16 mouse cellular contexts compared by ENCODE assay signal in genomic region chr3:152201181-152201580, GRCm38 (mm10). TPM values are rescaled to one million over a fixed set of nuclear protein-coding genes. Genes with fewer than 3 reads are reported as not detected.
"Had no signal": no experiment of that assay in that cellular context is flagged by ENCODE, and none has a peak within 500 bp of the region (broad histone marks: within the 10 kb centered on the region; RNA-seq: fewer than 3 reads in every experiment).

No protein-coding gene starts in this region.

- H3K4me3 ChIP-seq: layer of hippocampus, adult 2 months; limb, embryonic 13.5 days; midbrain, embryonic 13.5 days; myocyte; neural tube, embryonic 15.5 days had no signal

- H3K4me1 ChIP-seq: limb, embryonic 13.5 days; midbrain, embryonic 13.5 days; neural tube, embryonic 15.5 days had no signal

- DNase-seq: kidney, adult 18-20 months; kidney, postnatal 10 days; kidney, postnatal 4 days; left cerebral cortex, postnatal 4 days; lung, adult 2 months; lung, postnatal 36 days; right cerebral cortex, adult 18-20 months; spleen, adult 18-20 months; thymus, postnatal 36 days had no signal

- H3K27me3 ChIP-seq: limb, embryonic 13.5 days; midbrain, embryonic 13.5 days; neural tube, embryonic 15.5 days had no signal

- H3K4me2 ChIP-seq: limb, embryonic 13.5 days; midbrain, embryonic 13.5 days; neural tube, embryonic 15.5 days had no signal

- H3K9me3 ChIP-seq: limb, embryonic 13.5 days; midbrain, embryonic 13.5 days; neural tube, embryonic 15.5 days had no signal

- H3K27ac ChIP-seq: layer of hippocampus, adult 2 months; limb, embryonic 13.5 days; midbrain, embryonic 13.5 days; neural tube, embryonic 15.5 days had no signal

- H3K9ac ChIP-seq: limb, embryonic 13.5 days; midbrain, embryonic 13.5 days; neural tube, embryonic 15.5 days had no signal

- ATAC-seq: lung, postnatal 0 days; midbrain, embryonic 13.5 days had no signal

- H3K36me3 ChIP-seq: limb, embryonic 13.5 days; midbrain, embryonic 13.5 days; neural tube, embryonic 15.5 days had no signal

RNA-seq across cellular contexts. Expression of gene Gipc2, which starts 35.2 kb away (rescaled TPM):
- total RNA-seq: megakaryocyte progenitor cell, adult 5-6 weeks had no signal
